Mouse (Mus musculus) forebrain, embryonic 14.5 days (tissue): ENCODE data around the gene Kalrn. TPM values are rescaled to one million over a fixed set of nuclear protein-coding genes. Genes with fewer than 3 reads are reported as not detected.

Experiments
- ATAC-seq: fragments of 200-750 bp; cut with Nextera tagmentation; 2 replicates; pipeline ENCODE4 v1.8.0; 2017; ENCODE audit warnings: mild to moderate bottlenecking, moderate library complexity
- DNase-seq: peaks from one replicate; pipeline ENCODE4 v3.0.0-alpha.2; 2015; ENCODE audit warnings: low spot score
- H3K27ac ChIP-seq: fragments of 300-500 bp; sonication (generic); 2 replicates; pipeline ENCODE4 v1.5.1; 2014; ENCODE audit warnings: low read depth, mild to moderate bottlenecking, control low read depth, low read length, moderate library complexity
- H3K27me3 ChIP-seq: fragments of 300-500 bp; sonication (generic); replicated peaks from 2 replicates; pipeline ENCODE4 v1.6.1; 2014; ENCODE audit warnings: low read length, control low read depth, mixed read lengths; ENCODE audit not compliant: control insufficient read depth, insufficient read depth
- H3K36me3 ChIP-seq: fragments of 300-500 bp; sonication (generic); 2 replicates; pipeline ENCODE4 v1.6.1; 2014; ENCODE audit warnings: low read length, control low read depth; ENCODE audit not compliant: control insufficient read depth, insufficient read depth
- H3K4me1 ChIP-seq: fragments of 300-500 bp; sonication (generic); 2 replicates; pipeline ENCODE4 v1.6.1; 2014; ENCODE audit warnings: antibody characterized with exemption, low read length, control low read depth; ENCODE audit not compliant: control insufficient read depth, insufficient read depth
- H3K4me2 ChIP-seq: fragments of 300-500 bp; sonication (generic); 2 replicates; pipeline ENCODE4 v1.6.1; 2014; ENCODE audit warnings: mild to moderate bottlenecking, control low read depth, low read length
- H3K4me3 ChIP-seq: fragments of 300-500 bp; sonication (generic); 2 replicates; pipeline ENCODE4 v1.5.1; 2014; ENCODE audit warnings: low read depth, low read length, control low read depth
- H3K9ac ChIP-seq: fragments of 300-500 bp; sonication (generic); 2 replicates; pipeline ENCODE4 v1.6.1; 2014; ENCODE audit warnings: mild to moderate bottlenecking, low read length, control low read depth, moderate library complexity
- H3K9me3 ChIP-seq: fragments of 300-500 bp; sonication (generic); replicated peaks from 2 replicates; pipeline ENCODE4 v1.6.1; 2016; ENCODE audit warnings: low read length, control low read depth, mixed read lengths; ENCODE audit not compliant: control insufficient read depth
- WGBS: fragments of 180-500 bp; shearing (Covaris S2); extraction: QIAGEN DNeasy Blood & Tissue Kit; methylation state at CpG from one replicate; pipeline ENCODE4 v1.1.7; 2014; 5-methylcytosine and 5-hydroxymethylcytosine counted together
- polyA plus RNA-seq: library from polyadenylated mRNA; unstranded; fragments of >200 nt; fragmentation: Nextera tagmentation; extraction: Ambion mirVana; gene quantifications from 2 replicates; pipeline ENCODE4 v1.2.1, GENCODE M21; 2014

The Kalrn gene
- polyA plus RNA-seq, 1 experiment from 2014 or later = 19.7 TPM

- no peak for DNase-seq
- H3K9ac ChIP-seq = no peak overlapping the region
- no peak overlapping the region for H3K4me2 ChIP-seq
- H3K36me3 ChIP-seq = no peaks in the 10 kb centered on the region
- H3K4me1 ChIP-seq = peaks cover 22% of the 10 kb centered on the region
- ATAC-seq = no peak
- H3K9me3 ChIP-seq = no peaks in the 10 kb centered on the region
- WGBS = 78% methylated on average over 3 of the region's 3 CpGs
- no peak overlapping the region for H3K4me3 ChIP-seq
- H3K27me3 ChIP-seq = no peaks in the 10 kb centered on the region
- no peak overlapping the region for H3K27ac ChIP-seq
These were observed 155.9 kb downstream of the Kalrn start for GRCm38 (mm10) chr16:34417383-34417782.

DNA sequence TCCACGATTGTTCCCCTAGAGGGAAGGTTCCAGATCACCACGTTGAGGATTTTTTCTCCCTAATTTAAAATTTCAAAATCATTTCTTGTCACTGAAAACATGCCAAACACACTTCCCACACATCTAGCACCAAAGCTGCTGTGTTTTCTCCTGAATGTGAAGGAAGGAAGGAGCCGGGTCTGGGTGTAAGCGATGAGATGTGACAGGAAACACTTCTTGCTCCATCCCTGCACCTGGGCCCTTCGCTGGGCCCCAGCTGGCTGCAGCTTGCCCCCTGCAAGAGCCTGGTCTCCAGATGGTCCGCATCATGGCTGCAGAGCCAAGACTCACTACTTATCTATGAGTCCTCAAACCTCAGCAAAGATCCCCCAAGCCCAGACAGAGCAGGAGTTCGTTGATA is 158.8 kb downstream of the Kalrn start:
- Histone ChIP-seq H3K4me2 (no peak overlapping the region), H3K4me3 (no peak overlapping the region), H3K27ac (peak overlapping the region; percentile 61; the same call in 1 of the 2 replicates), H3K9ac (no peak overlapping the region), H3K27me3 (no peaks in the 10 kb centered on the region), H3K36me3 (no peaks in the 10 kb centered on the region), H3K4me1 (peaks cover 18% of the 10 kb centered on the region; the same call in 1 of the 2 replicates), H3K9me3 (no peaks in the 10 kb centered on the region)
- WGBS = 71% methylated on average over 7 of the region's 7 CpGs
- DNase-seq (peak; percentile 27), ATAC-seq (no peak)

GRCm38 (mm10) chr16:34413868-34414333 is 159.4 kb downstream of the Kalrn start:
- Histone ChIP-seq H3K27ac (peak overlapping the region; percentile 61), H3K4me3 (no peak overlapping the region), H3K9ac (no peak overlapping the region), H3K36me3 (no peaks in the 10 kb centered on the region), H3K27me3 (no peaks in the 10 kb centered on the region), H3K4me2 (peak overlapping the region; percentile 7; the same call in 1 of the 2 replicates), H3K9me3 (no peaks in the 10 kb centered on the region), H3K4me1 (peaks cover 18% of the 10 kb centered on the region; the same call in 1 of the 2 replicates)
- peak; percentile 88 for ATAC-seq
- peak; percentile 82 for DNase-seq
- 13% methylated on average over 10 of the region's 10 CpGs for WGBS

- Histone ChIP-seq H3K9me3 (no peaks in the 10 kb centered on the region), H3K4me3 (no peak overlapping the region), H3K27me3 (no peaks in the 10 kb centered on the region), H3K36me3 (no peaks in the 10 kb centered on the region), H3K4me2 (no peak overlapping the region), H3K9ac (no peak overlapping the region), H3K4me1 (0 out of 2 replicates have a peak, but pooled peaks cover 2% of the 10 kb centered on the region), H3K27ac (peak overlapping the region; percentile 11; the same call in 1 of the 2 replicates)
- 83% methylated on average over 8 of the region's 8 CpGs for WGBS
- DNase-seq = no peak
- ATAC-seq = no peak
These were observed 166.3 kb downstream of the Kalrn start for GRCm38 (mm10) chr16:34407036-34407435.

DNA sequence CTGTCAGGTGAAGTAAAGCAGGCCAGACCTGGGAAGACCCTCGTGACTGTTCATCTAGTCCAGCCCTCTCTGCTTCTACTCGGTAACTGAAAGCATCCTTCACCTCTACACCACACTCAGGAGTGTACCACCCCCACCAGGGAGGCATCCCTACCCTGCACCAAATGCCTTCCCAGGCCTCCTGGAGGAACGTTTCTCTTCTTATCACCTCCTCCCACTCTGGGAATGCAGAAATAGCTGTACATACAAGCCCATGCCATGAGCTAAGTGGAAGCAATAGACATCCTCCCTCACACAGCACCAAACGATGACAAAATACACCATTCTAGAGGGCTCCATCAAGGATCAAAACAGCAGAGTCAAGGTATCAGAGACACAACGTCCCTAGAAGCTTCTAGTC is 168.2 kb downstream of the Kalrn start:
- Histone ChIP-seq H3K4me2 (no peak overlapping the region), H3K4me3 (no peak overlapping the region), H3K27me3 (no peaks in the 10 kb centered on the region), H3K9me3 (no peaks in the 10 kb centered on the region), H3K27ac (no peak overlapping the region), H3K36me3 (no peaks in the 10 kb centered on the region), H3K4me1 (peaks cover 2% of the 10 kb centered on the region; the same call in 1 of the 2 replicates), H3K9ac (no peak overlapping the region)
- no peak for DNase-seq
- WGBS = 79% methylated on average over 5 of the region's 5 CpGs
- ATAC-seq = no peak

GRCm38 (mm10) chr16:34401216-34401615 is 172.1 kb downstream of the Kalrn start:
- no peak overlapping the region for H3K4me2 ChIP-seq
- no peaks in the 10 kb centered on the region for H3K9me3 ChIP-seq
- DNase-seq = no peak
- WGBS = 74% methylated on average over 1 of the region's 1 CpGs
- peaks cover 9% of the 10 kb centered on the region for H3K4me1 ChIP-seq
- no peak overlapping the region for H3K9ac ChIP-seq
- no peak overlapping the region for H3K27ac ChIP-seq
- H3K36me3 ChIP-seq = no peaks in the 10 kb centered on the region
- ATAC-seq = no peak
- no peaks in the 10 kb centered on the region for H3K27me3 ChIP-seq
- no peak overlapping the region for H3K4me3 ChIP-seq

DNA sequence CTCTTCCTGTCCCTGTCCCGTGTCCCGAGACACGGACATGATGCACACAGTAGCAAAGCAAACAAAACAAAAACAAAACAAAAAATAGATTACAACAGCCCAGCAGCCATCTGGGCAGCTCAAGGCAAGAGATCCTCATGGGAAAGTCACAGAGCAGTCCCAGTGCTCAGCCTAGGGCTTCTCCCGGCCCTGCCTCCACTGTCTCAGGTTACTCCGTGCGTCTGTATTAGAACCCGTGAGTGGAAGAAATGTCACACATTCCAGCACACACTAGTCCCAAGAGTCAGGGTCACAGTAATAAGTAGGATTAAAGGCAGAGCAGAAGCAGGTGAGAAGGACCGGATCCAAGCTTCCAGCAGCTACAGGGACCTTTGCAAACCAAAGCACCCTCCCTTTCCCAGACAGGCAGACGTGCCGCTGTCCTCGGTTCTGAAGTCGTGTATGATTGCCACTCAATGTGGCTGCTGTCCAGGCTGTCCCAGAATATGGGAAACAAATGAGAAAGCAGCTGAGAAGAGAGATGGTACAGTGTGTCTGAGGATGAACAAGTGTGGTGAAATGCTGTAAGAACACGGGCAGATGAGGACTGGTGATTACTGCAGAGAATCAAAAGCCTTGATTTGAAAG is 173.1 kb downstream of the Kalrn start:
- no peak overlapping the region for H3K27ac ChIP-seq
- H3K36me3 ChIP-seq = no peaks in the 10 kb centered on the region
- 43% methylated on average over 13 of the region's 13 CpGs for WGBS
- ATAC-seq (no peak), DNase-seq (peak; percentile 39)
- H3K27me3 ChIP-seq = no peaks in the 10 kb centered on the region
- H3K4me1 ChIP-seq = peaks cover 13% of the 10 kb centered on the region
- no peak overlapping the region for H3K9ac ChIP-seq
- no peak overlapping the region for H3K4me2 ChIP-seq
- H3K4me3 ChIP-seq = no peak overlapping the region
- H3K9me3 ChIP-seq = no peaks in the 10 kb centered on the region

- DNase-seq (peak; percentile 90), ATAC-seq (peak; percentile 81)
- H3K4me2 ChIP-seq = no peak overlapping the region
- peaks cover 13% of the 10 kb centered on the region for H3K4me1 ChIP-seq
- H3K9me3 ChIP-seq = no peaks in the 10 kb centered on the region
- H3K9ac ChIP-seq = no peak overlapping the region
- no peak overlapping the region for H3K4me3 ChIP-seq
- no peaks in the 10 kb centered on the region for H3K27me3 ChIP-seq
- no peaks in the 10 kb centered on the region for H3K36me3 ChIP-seq
- H3K27ac ChIP-seq = no peak overlapping the region
These were observed 178.0 kb downstream of the Kalrn start for GRCm38 (mm10) chr16:34395221-34395811.
